Mouse (Mus musculus) spleen, postnatal 10 days (tissue): ENCODE results near the gene Wiz.

Experiments used
- DNase-seq, 2 experiments: peaks; one replicate each; pipeline ENCODE4 v3.0.0; 2021 to 2022; ENCODE audit warnings: low spot score in 2 of 2

The Wiz gene

GRCm38 (mm10) chr17:32349851-32350381, 39.3 kb downstream of the Wiz start:
- no peak for DNase-seq

DNA sequence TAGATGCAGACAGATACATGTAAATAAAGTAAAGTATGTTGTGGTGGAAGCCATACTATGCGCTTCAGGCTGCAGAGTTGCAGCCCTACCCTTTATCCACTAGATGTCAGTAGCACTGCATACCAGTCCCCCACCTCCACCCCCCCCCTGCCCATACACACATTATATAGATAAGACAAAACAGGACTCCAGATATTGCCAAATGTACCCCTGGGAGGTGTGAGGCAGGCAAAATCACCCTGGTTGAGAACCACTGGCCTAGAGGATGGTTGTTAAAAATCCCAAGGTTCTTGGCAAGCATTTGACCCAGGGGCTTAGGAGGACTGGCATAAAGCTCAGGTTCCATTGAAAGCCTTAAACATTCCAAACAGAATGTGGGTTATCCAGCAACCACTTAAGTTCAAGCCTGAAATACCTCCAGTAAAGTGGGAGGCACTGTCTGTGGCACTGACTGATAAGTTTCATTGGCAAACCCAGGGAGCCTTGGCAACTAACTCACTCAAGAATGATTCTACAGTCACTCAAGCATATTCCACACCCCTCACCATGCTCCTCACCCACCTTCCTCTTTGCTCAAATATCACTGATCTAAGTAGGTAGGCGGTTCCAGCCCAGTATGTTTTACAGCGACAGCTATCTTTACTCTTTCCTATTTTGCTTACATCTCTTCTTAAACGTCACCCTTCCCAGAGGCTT, 40.1 kb downstream of the Wiz start:
- peak; percentile 49 to 51 for DNase-seq

DNA sequence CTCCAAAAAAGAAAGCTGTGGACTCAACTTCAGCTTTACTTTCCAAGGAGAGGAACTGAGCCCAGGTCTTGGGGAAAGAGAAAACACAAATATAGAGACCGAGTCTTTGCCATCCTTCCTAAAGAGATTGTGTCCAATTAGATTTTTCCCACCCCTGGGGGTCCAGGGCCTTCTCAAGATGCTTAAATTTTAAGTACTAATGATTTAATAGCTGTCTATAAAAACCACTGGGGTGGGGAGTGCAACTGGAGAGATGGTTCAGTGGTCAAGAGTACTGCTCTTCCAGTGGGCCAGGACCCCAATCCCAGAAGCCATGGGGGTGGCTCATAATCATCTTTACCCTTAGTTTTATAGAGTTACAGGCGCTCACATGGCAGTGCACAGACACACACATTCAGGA, 40.8 kb downstream of the Wiz start:
- DNase-seq, result no peak

DNA sequence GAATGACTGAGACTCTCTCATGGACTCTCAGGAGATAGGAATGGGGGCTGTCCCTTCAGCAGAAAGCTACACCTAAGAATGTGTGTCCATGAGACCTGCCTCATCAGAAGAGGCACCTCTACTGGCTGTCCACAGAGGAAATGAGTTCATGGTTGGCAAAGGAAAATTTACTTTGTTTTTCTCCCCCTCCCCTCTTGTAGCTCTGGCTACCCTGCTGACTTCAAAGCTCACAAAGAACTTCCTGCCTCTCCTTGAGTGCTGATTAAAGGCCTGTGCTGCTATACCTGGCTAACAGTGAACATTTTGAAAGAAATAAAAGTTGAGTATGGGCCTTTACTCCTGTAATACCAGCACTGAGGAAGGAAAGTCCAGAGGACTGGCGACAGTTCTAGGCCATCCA, 48.1 kb downstream of the Wiz start:
- DNase-seq, result no peak

DNA sequence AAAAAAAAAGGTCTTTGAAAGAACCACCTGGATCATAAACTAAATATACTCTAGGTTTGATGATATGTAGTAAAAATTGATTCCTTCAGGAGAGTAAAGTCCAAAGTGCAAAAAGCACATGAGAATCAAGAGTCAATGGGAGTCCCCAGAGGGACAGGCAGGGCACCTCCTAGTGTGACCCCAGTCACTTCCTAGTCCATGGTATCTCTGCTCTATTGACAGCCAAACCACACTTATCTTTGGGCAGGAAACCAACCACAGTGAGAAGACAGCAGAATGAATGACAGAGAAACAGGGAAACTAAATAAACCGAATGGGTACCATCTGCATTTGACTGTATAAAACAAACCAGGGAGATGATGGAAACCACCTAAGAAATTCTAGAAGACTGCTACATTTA, 49.1 kb downstream of the Wiz start:
- DNase-seq, result no peak

DNA sequence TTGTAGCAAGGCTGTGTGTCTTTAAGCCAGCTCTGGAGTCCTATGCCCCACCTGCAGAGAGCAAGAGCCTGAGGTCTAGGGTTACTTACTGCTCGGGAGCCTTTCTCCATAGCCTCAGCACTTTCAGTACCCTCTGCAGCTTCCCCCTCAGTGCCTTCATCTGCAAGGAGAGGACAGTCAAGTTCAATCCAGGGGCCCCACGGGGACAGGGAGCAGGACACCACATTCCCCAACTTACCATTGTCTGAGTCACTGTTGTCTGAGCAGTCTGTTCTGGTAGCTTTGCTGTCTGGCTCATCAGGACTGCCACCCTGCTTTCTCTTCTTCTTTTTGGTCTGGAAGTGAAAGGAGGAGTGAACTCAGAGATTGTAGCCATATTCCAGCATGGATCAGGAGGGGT, 53.4 kb downstream of the Wiz start:
- DNase-seq, result no peak

GRCm38 (mm10) chr17:32334921-32335320, 54.3 kb downstream of the Wiz start:
- no peak for DNase-seq

DNA sequence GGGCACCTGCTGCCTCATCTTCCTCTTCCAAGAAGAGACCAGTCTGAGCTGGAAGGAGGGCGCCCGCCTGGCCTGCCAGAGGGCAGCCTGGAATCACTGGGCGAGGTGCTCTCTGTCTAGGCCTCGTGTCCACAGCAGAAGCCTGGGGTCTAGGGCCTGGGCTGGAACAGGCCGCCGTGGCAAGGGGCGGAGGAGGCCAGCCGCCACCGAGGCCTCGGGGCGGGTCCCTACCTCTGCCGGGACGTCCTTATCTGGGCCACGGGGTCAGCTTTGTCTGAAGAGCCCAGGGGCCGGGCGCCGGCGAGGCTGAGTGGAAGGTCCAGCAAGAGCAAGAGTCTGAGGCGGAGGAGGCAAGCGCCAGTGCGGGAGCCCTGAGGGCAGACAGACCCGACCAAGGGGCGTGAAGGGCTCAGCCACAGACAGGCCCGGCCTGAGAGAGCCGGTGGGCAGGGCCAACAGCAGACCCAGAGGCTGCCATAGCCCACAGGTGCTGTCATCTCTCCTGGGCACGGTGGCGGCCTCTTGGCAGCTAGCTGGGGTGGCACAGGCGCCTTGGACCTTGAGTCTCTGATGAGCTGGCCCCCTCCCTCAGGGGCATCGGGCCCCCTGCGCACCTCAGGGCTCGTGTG, 55.5 kb downstream of the Wiz start:
- no peak for DNase-seq

DNA sequence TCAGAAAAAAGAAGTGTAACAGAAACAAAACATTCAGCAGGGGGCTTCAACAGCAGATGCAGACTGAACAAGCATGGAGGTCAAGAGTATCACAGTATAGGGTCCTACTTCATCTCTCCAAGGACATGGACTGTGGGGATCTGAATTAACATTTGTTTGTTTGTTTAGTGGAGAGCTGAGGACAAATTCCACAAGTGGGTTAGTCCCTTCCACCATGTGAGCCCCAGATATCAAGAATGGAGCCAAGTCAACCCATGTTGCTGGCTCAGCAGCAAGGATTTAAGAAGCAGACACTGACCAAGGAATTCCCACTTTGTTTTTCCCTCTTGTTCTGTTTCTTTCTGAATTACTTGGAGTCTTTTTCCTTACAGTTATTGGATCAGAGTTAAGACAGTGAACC, 61.7 kb downstream of the Wiz start:
- DNase-seq, result no peak

DNA sequence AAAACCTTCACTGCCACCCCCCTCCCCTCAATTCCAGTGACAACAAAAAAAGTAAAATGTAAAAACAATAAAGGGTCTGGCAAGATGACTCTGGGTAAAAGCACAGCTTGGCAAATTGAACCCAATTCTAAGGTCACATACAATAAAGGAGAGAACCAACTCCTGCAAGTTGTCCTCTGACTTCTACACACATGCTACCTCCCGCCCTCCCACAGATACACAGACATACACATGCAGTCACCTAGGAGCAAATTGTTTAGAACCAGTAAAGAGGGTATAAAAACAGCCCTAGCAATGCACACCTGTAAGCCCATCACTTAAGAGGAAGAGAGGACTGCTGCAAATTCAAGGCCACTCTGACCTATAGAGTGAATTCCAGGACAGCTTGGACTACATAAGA, 66.4 kb downstream of the Wiz start:
- DNase-seq, result no peak

DNA sequence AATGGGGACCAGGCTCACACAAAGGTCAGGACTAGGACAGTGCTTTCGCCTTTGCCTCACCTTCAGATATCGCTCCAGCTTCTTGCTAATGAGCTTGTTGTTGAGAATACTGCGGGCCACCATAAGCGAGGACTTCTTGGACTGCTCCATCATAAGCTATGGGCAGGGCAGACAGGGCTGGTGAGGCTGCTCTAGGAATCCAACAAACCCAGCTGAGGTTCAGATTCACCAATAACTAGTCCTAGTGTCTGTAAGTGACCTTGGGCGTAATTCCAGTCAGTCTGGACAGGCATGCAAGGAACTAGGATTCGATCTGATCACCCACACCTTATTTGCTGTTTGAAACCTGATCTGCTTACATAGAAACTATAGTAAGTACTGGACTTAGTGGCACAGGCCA, 67.4 kb downstream of the Wiz start:
- DNase-seq, result peak in 1 of 2 experiments; percentile 23

DNA sequence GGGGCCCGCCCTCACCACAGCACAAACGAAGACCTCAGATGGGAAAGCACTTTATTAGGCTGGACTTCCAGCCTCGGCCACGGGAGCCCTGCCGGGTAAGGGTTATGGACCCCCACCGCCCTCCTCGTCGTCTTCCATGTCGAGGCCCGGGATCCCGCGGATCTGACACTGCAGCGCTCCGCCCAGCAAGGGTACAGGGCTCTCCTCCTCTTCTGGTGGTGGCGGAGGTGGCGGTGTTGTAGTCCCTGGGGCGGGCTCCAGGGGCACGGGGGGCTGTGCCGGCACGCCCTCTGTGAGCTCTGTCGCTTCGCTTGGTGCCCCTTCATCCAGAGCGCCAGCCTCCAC, 67.9 kb downstream of the Wiz start:
- DNase-seq, result no peak

DNA sequence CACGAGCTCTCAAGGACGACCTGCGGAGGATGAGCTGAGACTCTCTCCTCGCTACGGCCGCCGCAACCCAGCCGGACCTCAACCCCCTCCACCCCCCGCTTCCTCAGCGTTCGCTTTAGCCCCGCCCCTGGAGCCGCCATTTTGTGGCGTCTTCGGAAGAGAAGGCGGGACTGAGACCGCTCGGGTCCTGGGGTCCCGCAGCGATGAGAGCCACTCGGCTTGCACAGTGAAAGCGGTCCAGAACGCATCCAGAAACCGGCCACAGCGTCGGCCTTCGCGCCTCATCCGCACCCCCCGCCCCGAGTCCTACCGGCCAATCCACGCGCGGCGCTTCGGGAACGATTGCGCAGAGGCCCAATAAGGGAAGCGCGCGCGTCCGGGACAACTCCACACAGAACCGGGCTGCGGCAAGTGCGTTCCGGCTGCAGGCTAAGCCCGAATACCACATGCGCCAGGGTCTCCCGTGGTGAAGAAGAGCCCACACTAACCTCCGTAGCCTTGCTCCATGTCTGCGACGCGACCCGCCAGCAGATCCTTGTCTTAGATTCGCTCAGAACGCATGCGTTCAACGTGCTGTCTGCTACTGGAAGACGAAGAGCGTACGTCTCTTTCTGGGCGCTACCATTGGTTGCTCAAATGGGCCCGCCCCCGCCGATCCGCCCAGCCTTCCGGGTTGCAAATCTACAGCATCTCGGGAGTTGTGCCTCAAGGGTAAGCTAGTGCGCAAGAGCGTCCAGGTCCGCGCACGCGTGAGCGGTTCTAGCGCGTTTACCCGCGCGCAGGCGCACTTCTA, 68.4 kb downstream of the Wiz start, which contains the start of gene Akap8:
Gene Akap8 (minus strand): TSS at position 642 of the 793 bp plus-strand sequence.
- peak; percentile 85 to 97 for DNase-seq

- no peak for DNase-seq
Observed at GRCm38 (mm10) chr17:32319950-32320349, 69.3 kb downstream of the Wiz start.

- no peak for DNase-seq
Observed at GRCm38 (mm10) chr17:32317708-32318107, 71.5 kb downstream of the Wiz start.

GRCm38 (mm10) chr17:32317032-32317431, 72.2 kb downstream of the Wiz start:
- no peak for DNase-seq

DNA sequence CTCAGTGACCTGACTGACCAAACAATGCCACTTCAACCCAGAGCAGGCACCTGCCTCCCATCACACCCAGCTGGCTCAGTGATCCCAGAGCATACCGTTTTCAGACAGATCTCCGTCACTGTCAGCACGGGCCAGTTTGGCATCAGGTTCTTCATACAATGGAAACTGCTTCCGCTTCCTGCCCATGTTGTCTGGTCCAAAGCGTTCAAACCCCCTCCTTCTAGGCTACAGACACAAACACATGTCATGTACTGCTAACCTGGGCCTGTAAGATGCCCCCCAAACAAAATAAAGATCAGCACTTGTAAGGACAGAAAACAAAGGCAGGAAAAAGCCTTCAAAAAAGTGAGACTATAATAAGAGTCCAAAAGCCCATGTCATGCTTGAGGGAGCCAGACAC, 73.7 kb downstream of the Wiz start:
- no peak for DNase-seq

- DNase-seq, result no peak
Observed at GRCm38 (mm10) chr17:32313892-32314291, 75.3 kb downstream of the Wiz start.

DNA sequence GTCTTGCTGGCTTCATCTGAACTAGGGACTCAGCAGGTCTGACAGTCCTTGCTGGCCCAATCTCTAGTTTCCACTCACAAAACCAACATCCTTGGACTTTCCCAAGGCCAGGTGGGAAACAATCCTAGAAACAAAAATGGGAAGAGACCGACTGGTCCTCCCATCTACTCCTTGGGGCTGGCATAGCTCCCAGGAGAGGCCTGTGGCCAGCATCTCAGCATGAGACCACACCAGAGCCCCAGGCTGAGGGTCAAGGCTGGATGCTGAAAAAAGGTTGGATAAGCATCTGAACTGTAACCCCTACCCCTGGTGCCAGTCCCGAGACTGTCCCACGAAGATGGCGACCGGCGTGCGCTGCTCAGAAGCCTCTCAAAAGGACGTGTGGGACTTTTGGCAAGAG, 76.4 kb downstream of the Wiz start:
- DNase-seq, result no peak

DNA sequence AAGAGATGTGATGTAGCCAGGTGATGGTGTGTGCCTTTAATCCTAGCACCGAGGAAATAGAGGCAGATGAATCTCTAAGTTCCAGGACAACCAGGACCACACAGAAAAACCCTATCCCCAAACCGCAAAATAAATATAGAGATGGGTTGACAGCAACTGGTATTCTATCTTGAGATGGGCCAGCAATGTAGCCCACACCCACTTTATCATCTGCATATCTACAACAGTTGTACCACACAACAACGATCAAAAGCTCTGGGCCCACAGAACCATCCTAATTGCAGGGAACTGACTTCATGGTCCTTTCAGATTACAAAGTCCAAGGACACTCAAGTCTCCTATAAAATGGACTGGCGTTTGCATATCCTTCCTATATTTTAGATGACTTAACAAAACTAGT, 81.3 kb downstream of the Wiz start:
- DNase-seq, result no peak
